In the genomic region with DNA sequence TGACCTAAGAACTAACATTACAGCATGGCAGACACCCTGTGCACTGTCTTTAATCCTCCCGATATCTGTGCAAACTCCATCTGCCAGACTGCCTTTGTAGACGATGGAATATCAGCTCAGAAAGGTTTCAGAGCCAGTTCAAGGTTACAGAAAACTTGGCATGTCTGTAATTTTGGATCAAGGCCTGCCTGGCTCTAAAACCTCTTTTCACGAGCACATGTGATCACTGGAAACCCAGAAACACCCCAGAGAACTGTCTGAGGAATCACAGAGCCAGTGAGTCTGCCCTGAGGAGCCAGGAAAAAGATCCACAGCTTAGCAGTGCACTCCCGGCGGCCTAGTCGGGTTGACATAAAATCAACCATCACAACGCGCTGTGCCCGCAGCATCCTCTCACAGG, we compare ENCODE assay signal across 15 mouse cellular contexts.
A peak's percentile ranks its signal among the peaks of the same experiment; 100 is the strongest.
DNase-seq lines count a peak whose midpoint lies in the region; ATAC-seq lines count a peak whose summit lies in the region.
"Had no signal": no experiment of that assay in that cellular context is flagged by ENCODE, and none has a peak within 500 bp of the region (broad histone marks: within the 10 kb centered on the region; RNA-seq: fewer than 3 reads in every experiment).

No protein-coding gene starts in this region.

- H3K9ac ChIP-seq in heart, embryonic 12.5 days, result no peak overlapping the region
- H3K9ac ChIP-seq in midbrain, embryonic 11.5 days (ENCODE audit: low read length), result no peak overlapping the region
- H3K9ac ChIP-seq: embryonic facial prominence, embryonic 13.5 days; heart, embryonic 15.5 days; liver, embryonic 12.5 days had no signal

- H3K27ac ChIP-seq in heart, embryonic 12.5 days (ENCODE audit: poor library complexity, severe bottlenecking), result no peak overlapping the region
- H3K27ac ChIP-seq in midbrain, embryonic 11.5 days (ENCODE audit: low read depth, low read length), result no peak overlapping the region
- H3K27ac ChIP-seq: embryonic facial prominence, embryonic 13.5 days; heart, embryonic 15.5 days; left cerebral cortex, adult 2 months; liver, embryonic 12.5 days had no signal

- H3K9me3 ChIP-seq in heart, embryonic 12.5 days (replicated peaks), result no peaks in the 10 kb centered on the region
- no peaks in the 10 kb centered on the region for H3K9me3 ChIP-seq in midbrain, embryonic 11.5 days (ENCODE audit: control insufficient read depth, low read length)
- H3K9me3 ChIP-seq: embryonic facial prominence, embryonic 13.5 days; heart, embryonic 15.5 days; liver, embryonic 12.5 days had no signal

- ATAC-seq in heart, embryonic 12.5 days (ENCODE audit: insufficient number of reproducible peaks, low FRiP score), result no peak
- ATAC-seq in midbrain, embryonic 11.5 days (ENCODE audit: low FRiP score), result no peak
- ATAC-seq: CD4-positive, CD25-positive, alpha-beta regulatory T cell, adult 4 months; liver, embryonic 12.5 days had no signal

- H3K4me3 ChIP-seq in heart, embryonic 12.5 days, result no peak overlapping the region
- H3K4me3 ChIP-seq in midbrain, embryonic 11.5 days (ENCODE audit: low read depth, low read length), result no peak overlapping the region
- H3K4me3 ChIP-seq: embryonic facial prominence, embryonic 13.5 days; heart, embryonic 15.5 days; left cerebral cortex, adult 2 months; liver, embryonic 12.5 days had no signal

- WGBS in heart, embryonic 12.5 days, result 79% methylated on average over 9 of the region's 9 CpGs
- 89% methylated on average over 9 of the region's 9 CpGs for WGBS in midbrain, embryonic 11.5 days

- intact Hi-C loops in heart, postnatal 36 days (cut with DNase I), result no loop called here

- DNase-seq in heart, adult 9 months (ENCODE audit: low spot score in 2 of 2), result peak; percentile 25 to 39
- peak; percentile 74 for DNase-seq in adrenal gland, adult 2 months
- peak; percentile 3 for DNase-seq in brain, adult 2 months (ENCODE audit: low read depth, low spot score)
- DNase-seq in heart, postnatal 36 days, result peak; percentile 19 to 29
- no peak for DNase-seq in yolk sac, embryonic 10.5 days (ENCODE audit: low spot score)
- DNase-seq in midbrain, embryonic 11.5 days (ENCODE audit: low spot score, missing footprints), result no peak
- DNase-seq: cerebellum, adult 9-10 months; kidney, postnatal 14 days; thymus, postnatal 25 days had no signal

- no peak overlapping the region for H3K4me2 ChIP-seq in heart, embryonic 12.5 days
- H3K4me2 ChIP-seq in midbrain, embryonic 11.5 days, result no peak overlapping the region
- H3K4me2 ChIP-seq: embryonic facial prominence, embryonic 13.5 days; heart, embryonic 15.5 days; liver, embryonic 12.5 days had no signal

- H3K4me1 ChIP-seq in heart, embryonic 12.5 days (replicated peaks), result no peaks in the 10 kb centered on the region
- H3K4me1 ChIP-seq in midbrain, embryonic 11.5 days (ENCODE audit: control insufficient read depth, insufficient read depth, low read length), result no peaks in the 10 kb centered on the region
- H3K4me1 ChIP-seq: embryonic facial prominence, embryonic 13.5 days; heart, embryonic 15.5 days; liver, embryonic 12.5 days had no signal

- no peaks in the 10 kb centered on the region for H3K36me3 ChIP-seq in heart, embryonic 12.5 days
- H3K36me3 ChIP-seq in midbrain, embryonic 11.5 days (ENCODE audit: control insufficient read depth, insufficient read depth, low read length), result no peaks in the 10 kb centered on the region
- H3K36me3 ChIP-seq: embryonic facial prominence, embryonic 13.5 days; heart, embryonic 15.5 days; liver, embryonic 12.5 days had no signal

- H3K27me3 ChIP-seq in heart, embryonic 12.5 days (replicated peaks), result no peaks in the 10 kb centered on the region
- no peaks in the 10 kb centered on the region for H3K27me3 ChIP-seq in midbrain, embryonic 11.5 days (ENCODE audit: control insufficient read depth, insufficient read depth, low read length)
- H3K27me3 ChIP-seq: embryonic facial prominence, embryonic 13.5 days; heart, embryonic 15.5 days; liver, embryonic 12.5 days had no signal

Comparison
In these comparisons a context has a peak if more than half of its experiments do, and no peak if none do; other contexts are left out.
1. DNase-seq: peak in heart, adult 9 months (2 of 2), adrenal gland, adult 2 months (single experiment), brain, adult 2 months (single experiment) and heart, postnatal 36 days (2 of 2); none in yolk sac, embryonic 10.5 days (single experiment) and midbrain, embryonic 11.5 days (single experiment).